Mouse (Mus musculus) forebrain, embryonic 11.5 days (tissue): ENCODE measurements around the gene Zmpste24. TPM values are rescaled to one million over a fixed set of nuclear protein-coding genes. Genes with fewer than 3 reads are reported as not detected.
A peak's percentile ranks its signal among the peaks of the same experiment; 100 is the strongest.

Source experiments
- ATAC-seq: fragments of 200-750 bp; cut with Nextera tagmentation; replicated peaks from 2 replicates; pipeline ENCODE4 v1.8.0; 2017; ENCODE audit warnings: moderate TSS enrichment; ENCODE audit not compliant: low FRiP score
- DNase-seq: peaks from one replicate; pipeline ENCODE4 v3.0.0-alpha.2; 2017; ENCODE audit warnings: low spot score
- H3K27ac ChIP-seq: fragments of 300-500 bp; sonication (generic); 2 replicates; pipeline ENCODE4 v1.5.1; 2014; ENCODE audit warnings: low read depth, low read length
- H3K27me3 ChIP-seq: fragments of 300-500 bp; sonication (generic); 2 replicates; pipeline ENCODE4 v1.6.1; 2014; ENCODE audit warnings: mild to moderate bottlenecking, low read length, mixed read lengths; ENCODE audit not compliant: control insufficient read depth, insufficient read depth
- H3K36me3 ChIP-seq: fragments of 300-500 bp; sonication (generic); 2 replicates; pipeline ENCODE4 v1.6.1; 2014; ENCODE audit warnings: mild to moderate bottlenecking, low read length, moderate library complexity, mixed read lengths; ENCODE audit not compliant: control insufficient read depth, insufficient read depth
- H3K4me1 ChIP-seq: fragments of 300-500 bp; sonication (generic); replicated peaks from 2 replicates; pipeline ENCODE4 v1.6.1; 2014; ENCODE audit warnings: low read length, mixed read lengths; ENCODE audit not compliant: control insufficient read depth, insufficient read depth
- H3K4me2 ChIP-seq: fragments of 300-500 bp; sonication (generic); 2 replicates; pipeline ENCODE4 v1.6.1; 2014; ENCODE audit warnings: low read depth, mild to moderate bottlenecking, low read length, moderate library complexity, mixed read lengths; ENCODE audit not compliant: severe bottlenecking
- H3K4me3 ChIP-seq: fragments of 300-500 bp; sonication (generic); 2 replicates; pipeline ENCODE4 v1.5.1; 2014; ENCODE audit warnings: low read depth, low read length
- H3K9ac ChIP-seq: fragments of 300-500 bp; sonication (generic); 2 replicates; pipeline ENCODE4 v1.6.1; 2014; ENCODE audit warnings: low read length
- H3K9me3 ChIP-seq: fragments of 300-500 bp; sonication (generic); 2 replicates; pipeline ENCODE4 v1.6.1; 2016; ENCODE audit warnings: low read length, mixed read lengths; ENCODE audit not compliant: control insufficient read depth
- WGBS: fragments of 180-500 bp; shearing (Covaris S2); extraction: QIAGEN DNeasy Blood & Tissue Kit; methylation state at CpG from one replicate; pipeline ENCODE4 v1.1.7; 2014; 5-methylcytosine and 5-hydroxymethylcytosine counted together
- polyA plus RNA-seq: library from polyadenylated mRNA; unstranded; fragments of >200 nt; fragmentation: Nextera tagmentation; extraction: Ambion mirVana; gene quantifications from 2 replicates; pipeline ENCODE4 v1.2.1, GENCODE M21; 2014

Gene Zmpste24
- polyA plus RNA-seq, 1 experiment from 2014 or later: 25.5 TPM

GRCm38 (mm10) chr4:121016021-121016898 is 81.8 kb downstream of the Zmpste24 start:
- WGBS: 8% methylated on average over 40 of the region's 40 CpGs
- no peak overlapping the region for H3K27ac ChIP-seq
- peak; percentile 71 for DNase-seq

GRCm38 (mm10) chr4:121015268-121015659 is 82.8 kb downstream of the Zmpste24 start:
- no peak overlapping the region for H3K4me3 ChIP-seq
- H3K27me3 ChIP-seq: no peaks in the 10 kb centered on the region
- DNase-seq (no peak), ATAC-seq (no peak)
- no peaks in the 10 kb centered on the region for H3K36me3 ChIP-seq
- H3K4me2 ChIP-seq: no peak overlapping the region; the same call in 1 of the 2 replicates
- 87% methylated on average over 7 of the region's 7 CpGs for WGBS
- no peaks in the 10 kb centered on the region for H3K9me3 ChIP-seq
- no peak overlapping the region for H3K27ac ChIP-seq
- peaks cover 3% of the 10 kb centered on the region; the same call in 1 of the 2 replicates for H3K4me1 ChIP-seq
- H3K9ac ChIP-seq: no peak overlapping the region

More at GRCm38 (mm10) chr4:121016021-121016898, 81.8 kb downstream of the Zmpste24 start:
- Histone ChIP-seq H3K4me3 (peak overlapping the region; percentile 87), H3K4me1 (peaks cover 3% of the 10 kb centered on the region; the same call in 1 of the 2 replicates), H3K9ac (peak overlapping the region; percentile 79), H3K9me3 (no peaks in the 10 kb centered on the region), H3K27me3 (no peaks in the 10 kb centered on the region), H3K36me3 (no peaks in the 10 kb centered on the region), H3K4me2 (peak overlapping the region; percentile 95)
- no peak; the same call in none of the 2 replicates for ATAC-seq

GRCm38 (mm10) chr4:121014594-121015267 is 83.3 kb downstream of the Zmpste24 start:
- Histone ChIP-seq H3K9ac (no peak overlapping the region), H3K9me3 (no peaks in the 10 kb centered on the region), H3K27ac (no peak overlapping the region), H3K4me3 (no peak overlapping the region), H3K4me1 (peaks cover 3% of the 10 kb centered on the region; the same call in 1 of the 2 replicates), H3K4me2 (no peak overlapping the region), H3K36me3 (no peaks in the 10 kb centered on the region), H3K27me3 (no peaks in the 10 kb centered on the region)
- DNase-seq: no peak
- no peak for ATAC-seq
- WGBS: 88% methylated on average over 10 of the region's 10 CpGs

GRCm38 (mm10) chr4:121010770-121011549 is 87.1 kb downstream of the Zmpste24 start:
- no peak overlapping the region for H3K4me3 ChIP-seq
- H3K27me3 ChIP-seq: no peaks in the 10 kb centered on the region
- no peaks in the 10 kb centered on the region for H3K36me3 ChIP-seq
- ATAC-seq (no peak), DNase-seq (no peak)
- H3K9ac ChIP-seq: no peak overlapping the region
- WGBS: 87% methylated on average over 11 of the region's 11 CpGs
- H3K27ac ChIP-seq: no peak overlapping the region
- no peaks in the 10 kb centered on the region for H3K9me3 ChIP-seq
- peaks cover 1% of the 10 kb centered on the region; the same call in 1 of the 2 replicates for H3K4me1 ChIP-seq
- no peak overlapping the region for H3K4me2 ChIP-seq

Other genes with a start within 250 kb of the Zmpste24 start
- gene Rims3, start 243.4 kb downstream of the Zmpste24 start, polyA plus RNA-seq: 4.2 and 4.9 TPM in 2 replicates
- gene Exo5, start 173.2 kb downstream of the Zmpste24 start, polyA plus RNA-seq: 32.1 and 34.1 TPM in 2 replicates
- 8.8 and 9.8 TPM in 2 replicates for gene Zfp69, start 146.5 kb downstream of the Zmpste24 start, polyA plus RNA-seq
- 17.1 and 18.9 TPM in 2 replicates for gene Smap2, start 81.0 kb downstream of the Zmpste24 start, polyA plus RNA-seq
- 3.4 and 3.5 TPM in 2 replicates for gene Col9a2, start 58.9 kb downstream of the Zmpste24 start, polyA plus RNA-seq
- not detected in 2 replicates for gene Tmco2, start 11.0 kb upstream of the Zmpste24 start, polyA plus RNA-seq
- gene Rlf, start 116.8 kb upstream of the Zmpste24 start, polyA plus RNA-seq: 24.3 and 29.6 TPM in 2 replicates
- not detected in 2 replicates for gene Gm12888, start 226.7 kb upstream of the Zmpste24 start, polyA plus RNA-seq